Mouse (Mus musculus) adipocyte (in vitro differentiated cells): ENCODE results near the gene Zfp385b.
A peak's percentile ranks its signal among the peaks of the same experiment; 100 is the strongest.

Experiments used
- DNase-seq: peaks from one replicate; pipeline ENCODE4 v3.0.0-alpha.2; 2016; ENCODE audit warnings: low spot score

The Zfp385b gene

DNA sequence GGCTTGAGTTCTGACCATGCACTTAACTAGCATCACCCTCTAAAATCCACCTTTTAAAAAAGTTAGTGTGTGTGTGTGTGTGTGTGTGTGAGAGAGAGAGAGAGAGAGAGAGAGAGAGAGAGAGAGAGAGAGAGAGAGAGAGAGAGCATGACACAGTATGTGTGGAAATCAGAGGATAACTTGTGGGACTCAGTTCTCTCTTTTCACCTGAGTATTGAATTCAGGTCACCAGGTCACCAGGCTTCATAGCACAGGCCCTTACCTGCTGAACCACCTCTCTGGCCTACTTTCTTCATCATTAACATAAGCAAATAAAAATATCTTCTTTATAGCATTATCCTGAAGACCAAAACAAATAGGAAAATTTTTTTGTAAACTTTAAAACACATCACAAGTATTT, at the start of gene Zfp385b:
TSS of gene Zfp385b (minus strand) at position 101 of the 400 bp plus-strand sequence.
- no peak for DNase-seq

DNA sequence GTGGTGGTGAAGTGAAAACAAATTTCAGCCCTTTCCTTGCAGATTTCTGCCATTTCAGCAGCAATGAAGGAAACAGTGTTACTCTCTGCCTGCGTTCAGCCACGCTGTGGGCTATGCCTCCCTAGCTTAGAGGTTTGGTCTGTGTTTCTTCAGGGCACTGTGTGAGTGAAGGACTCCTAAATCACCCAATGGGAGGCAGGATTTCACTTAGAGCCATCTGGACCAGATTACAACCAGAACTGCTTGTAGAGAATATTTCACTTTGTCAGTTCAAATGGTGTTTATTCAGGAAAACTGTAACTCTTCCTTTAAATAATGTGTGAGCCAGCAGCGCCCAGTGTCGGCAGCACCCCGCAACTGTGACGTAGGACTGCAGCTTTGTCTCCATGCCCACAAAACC, 44.5 kb upstream of the Zfp385b start:
- DNase-seq, result no peak

DNA sequence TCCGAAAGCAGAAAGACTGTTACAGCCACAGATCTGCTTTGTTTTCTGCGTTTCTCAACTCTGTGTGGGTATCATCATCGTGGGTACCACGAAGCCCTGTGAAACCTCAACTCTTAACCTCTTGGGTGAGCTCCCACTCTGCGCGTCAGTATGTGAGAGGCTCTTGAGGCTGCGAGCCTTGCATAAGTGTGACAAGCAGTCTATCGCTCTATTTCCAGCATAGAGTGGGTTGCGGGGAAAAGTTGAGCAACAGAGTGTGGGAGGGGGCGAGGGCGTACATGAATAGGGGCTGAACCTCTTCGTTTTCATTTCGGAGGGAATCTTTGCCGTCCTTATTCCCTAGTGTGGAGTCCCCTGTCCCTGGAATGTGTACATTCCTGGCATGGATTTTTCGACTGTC, 44.1 kb upstream of the Zfp385b start:
- no peak for DNase-seq

DNA sequence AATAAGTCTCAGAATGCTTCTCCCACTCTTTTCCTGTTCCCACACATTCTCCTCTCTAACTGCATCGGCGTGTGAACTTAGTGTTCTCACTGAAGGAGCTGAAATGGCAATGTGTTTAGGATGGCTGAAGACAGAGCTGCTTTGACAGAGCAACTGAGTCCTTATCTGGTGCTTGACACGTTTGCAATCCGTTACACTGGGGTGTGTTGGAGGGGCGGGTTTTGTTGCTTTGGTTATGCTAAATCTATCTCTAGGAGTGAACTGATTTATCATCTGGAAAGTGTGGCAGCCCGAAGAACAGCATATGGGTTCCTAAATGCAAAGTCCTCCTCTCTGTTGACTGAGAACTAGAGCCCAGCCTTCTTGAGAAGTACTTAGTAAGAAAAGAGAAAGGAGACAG, 22.0 kb upstream of the Zfp385b start:
- DNase-seq, result no peak

DNA sequence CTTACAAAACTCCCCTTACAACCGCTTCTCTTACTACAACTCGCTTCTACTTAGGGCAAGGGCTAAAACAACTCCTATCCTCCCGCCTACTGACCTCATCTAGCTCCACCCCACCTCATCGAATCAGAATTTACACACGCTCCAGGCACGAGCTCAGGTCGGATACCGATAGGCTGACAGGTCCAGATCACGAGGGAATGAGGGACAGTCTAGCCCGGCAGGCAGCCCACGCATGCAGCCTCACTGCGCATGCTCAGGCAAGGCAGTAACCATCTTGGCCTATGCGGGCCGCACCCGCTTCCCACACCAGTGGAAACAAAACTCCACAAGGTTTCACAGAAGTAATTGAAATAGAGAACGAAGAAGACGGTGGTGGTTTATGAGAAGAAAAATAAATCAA, 20.1 kb upstream of the Zfp385b start:
- no peak for DNase-seq

DNA sequence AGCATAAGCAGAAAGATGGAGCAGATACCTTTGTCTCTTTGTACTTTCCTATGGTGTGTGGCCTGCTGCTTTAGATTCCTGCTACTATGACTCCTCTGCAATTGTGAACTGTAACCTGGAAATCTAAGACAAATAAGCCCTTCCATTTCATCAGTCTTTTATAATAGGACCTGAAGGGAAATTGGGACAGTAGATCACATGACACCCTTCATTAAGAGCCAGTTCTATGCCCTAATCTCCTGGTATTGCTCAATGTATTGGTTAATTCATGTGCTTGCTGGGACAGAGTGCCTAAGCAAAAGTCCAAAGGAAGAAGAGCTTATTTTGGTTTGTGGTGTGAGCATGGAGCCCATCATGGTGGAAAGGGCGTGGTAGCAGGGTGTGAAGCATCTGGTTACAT, 19.2 kb upstream of the Zfp385b start:
- DNase-seq, result peak; percentile 24

DNA sequence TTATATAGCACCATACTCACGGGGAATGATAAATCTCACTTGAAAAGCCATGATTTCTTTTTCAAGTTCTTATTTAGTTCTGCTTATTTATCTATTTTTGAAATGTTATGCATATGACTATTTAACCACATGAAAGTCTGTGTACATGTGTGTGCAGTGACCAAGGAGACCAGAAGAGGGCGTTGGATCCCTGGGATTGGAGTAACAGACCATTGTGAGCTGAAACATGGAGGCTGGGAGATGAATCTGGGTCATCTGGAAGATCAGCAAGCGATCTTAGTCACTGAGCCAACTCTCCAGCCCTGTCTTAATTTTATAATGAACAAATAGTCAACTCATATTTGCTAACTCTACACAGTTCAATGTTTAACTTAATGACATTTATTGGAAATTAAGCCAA, 16.3 kb upstream of the Zfp385b start:
- DNase-seq, result no peak

DNA sequence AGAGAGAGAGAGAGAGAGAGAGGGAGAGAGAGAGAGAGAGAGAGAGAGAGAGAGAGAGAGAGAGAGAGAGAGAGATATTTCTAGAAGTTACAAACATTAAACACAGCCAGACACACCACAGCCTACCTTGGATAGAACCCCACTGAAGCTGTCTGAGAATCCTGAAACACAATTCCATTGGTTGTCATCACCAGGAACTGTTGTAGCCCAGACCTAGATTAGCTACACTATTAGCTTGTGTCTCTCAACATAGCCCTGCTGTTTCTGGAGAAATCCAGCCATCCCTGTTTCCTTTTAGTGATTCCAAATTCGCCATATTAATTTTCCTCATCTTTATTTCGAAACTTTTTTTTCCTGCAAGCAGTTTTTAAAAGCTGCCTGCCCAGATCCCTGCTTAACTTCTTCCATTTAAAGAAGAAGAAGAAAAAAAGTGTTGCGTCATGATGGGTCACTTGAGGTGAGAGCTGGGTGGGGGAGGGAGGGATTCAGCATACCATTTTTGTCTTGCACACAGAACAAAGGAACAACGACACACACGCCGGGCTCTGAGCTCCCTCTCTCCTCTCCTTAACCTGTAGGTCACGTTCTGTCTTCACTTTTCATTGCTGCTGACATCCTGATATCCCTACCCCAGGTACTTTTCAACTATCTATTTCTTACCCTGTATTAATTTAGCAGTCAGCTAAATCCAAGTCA, 6.8 kb upstream of the Zfp385b start:
- DNase-seq, result no peak

DNA sequence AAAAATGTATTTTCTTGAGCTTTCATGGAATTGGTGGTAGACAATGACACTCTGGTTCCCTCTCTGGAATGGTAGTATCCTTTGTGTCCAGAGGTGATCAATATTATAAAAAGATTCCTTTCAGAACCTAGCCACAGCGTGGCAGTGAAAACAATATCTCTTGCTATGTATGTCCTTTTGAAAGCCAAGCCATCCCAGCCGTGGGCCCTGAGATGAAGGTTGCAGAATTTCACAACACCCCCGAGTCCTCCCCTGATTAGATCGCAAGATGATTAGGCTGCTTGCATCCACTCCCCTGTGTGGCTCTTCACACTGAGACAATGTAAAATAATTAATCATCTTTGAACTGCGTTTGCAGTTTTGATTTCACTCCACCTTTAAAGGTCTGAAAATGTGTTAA, 3.6 kb upstream of the Zfp385b start:
- no peak for DNase-seq

DNA sequence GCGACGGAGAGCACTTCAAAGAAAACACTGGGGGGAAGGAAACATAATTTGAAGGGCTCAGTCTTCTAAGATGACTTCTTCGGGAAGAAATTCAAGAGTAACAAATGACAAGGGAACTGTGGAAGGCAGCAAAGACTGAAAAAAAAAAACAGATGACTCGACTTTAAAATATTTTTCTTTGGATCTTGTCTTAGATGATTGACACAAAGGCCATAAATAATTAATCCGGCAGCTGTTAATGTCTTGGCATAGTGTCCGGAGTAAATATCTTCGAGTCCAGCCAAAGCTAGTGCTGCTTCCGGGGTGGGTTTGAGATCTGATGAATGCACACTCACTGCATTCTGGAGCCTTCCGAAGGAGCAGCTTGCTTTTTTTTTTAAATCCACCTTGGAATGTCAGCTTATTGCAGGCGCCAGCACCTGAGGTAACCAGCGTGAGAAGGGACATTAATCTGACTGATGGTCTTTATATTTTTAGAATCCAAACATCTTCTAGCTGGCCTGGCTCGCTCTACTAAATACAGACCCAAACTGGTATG, 2.0 kb downstream of the Zfp385b start:
- DNase-seq, result no peak

DNA sequence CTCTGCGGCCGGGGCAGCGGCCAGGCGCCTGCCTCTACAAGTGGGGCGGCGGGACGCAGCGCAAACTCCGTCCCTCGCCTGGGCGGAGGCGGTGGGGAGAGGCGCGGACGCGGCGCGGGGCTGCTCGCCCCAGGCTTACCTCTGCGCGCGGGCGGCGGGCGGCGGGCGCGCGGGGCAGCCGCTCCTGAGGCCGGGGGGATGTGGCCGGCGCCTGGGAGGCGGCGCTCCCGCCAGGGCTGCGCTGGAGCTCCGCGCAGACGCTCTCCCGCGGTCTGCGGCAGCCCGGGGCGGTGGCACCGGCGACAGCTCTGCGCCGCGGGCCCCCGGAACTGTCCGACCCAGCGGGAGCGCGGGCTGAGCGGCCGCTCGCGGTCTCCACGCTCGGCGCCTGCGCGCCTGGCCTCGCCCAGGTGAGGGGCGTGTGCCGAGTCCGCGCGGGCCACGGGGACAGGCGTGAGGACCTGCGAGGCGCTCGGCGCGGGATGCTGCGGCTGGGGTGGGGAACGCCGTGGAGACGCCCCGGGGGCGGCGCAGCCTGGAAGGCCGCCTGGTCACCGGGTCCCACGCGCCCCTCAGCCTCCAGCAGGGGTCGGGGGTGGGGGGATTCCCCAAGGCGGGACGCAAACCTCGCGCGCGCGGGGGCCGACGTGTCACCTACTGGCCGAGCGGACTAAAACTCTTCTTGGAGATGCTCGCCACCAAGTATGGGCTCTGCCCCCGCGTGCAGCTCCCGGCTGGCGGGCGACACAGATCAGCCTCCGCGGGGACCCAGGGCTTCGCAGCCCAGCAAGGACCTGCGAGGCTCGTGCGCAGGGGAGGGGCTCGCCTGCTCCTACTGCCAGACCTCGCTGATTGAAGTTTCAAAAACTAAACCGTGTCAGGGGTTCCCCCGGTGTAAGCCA, 2.8 kb downstream of the Zfp385b start:
- DNase-seq, result no peak

DNA sequence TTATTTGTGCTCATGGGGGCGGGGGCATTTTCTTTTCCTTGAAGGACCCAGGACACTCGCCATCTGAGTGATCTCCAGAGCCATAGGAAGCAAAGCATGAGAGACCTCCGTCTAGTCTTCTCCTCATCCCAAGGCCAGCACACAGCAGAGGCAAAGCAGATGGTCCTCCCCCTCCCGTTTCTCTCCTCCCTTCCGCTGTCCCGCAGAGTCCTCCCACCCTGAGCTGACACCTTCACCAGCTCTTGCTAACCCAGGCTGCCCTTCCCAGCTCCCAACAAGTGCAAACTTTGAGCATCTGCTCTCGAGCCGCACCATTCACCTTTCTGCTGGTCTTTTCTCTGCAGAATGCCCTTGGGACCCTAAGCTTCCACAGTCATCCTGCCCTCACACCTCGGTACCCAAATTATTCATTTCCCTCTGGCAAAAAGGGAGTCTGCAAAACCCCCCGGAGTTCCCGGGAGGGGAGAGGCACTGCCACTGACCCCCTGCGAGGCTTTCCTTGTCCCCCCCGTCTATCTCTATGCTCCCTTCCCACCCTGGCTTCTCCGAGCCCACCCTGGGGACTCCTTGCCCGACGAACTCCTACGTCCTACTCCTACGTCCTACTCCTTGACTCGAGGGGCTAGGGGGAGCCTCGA, 3.5 kb downstream of the Zfp385b start:
- no peak for DNase-seq

DNA sequence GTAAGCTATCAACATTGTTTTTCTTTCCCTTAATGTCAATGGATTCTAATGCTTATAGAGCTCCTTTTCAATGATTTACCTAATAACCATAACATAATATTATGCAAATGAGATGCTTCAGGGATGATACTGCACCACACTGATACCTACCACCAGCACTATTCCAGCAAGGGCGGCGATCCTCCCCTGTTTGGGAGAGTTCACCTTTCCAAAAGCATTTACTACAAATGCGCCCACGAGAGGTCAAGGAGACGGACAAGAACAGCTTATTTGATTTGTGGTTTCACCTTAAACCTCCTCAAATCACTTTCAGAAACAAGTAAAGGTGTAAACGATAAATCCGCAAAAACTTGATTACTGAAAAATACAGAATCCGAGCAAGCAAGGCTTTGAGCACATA, 4.5 kb downstream of the Zfp385b start:
- no peak for DNase-seq

DNA sequence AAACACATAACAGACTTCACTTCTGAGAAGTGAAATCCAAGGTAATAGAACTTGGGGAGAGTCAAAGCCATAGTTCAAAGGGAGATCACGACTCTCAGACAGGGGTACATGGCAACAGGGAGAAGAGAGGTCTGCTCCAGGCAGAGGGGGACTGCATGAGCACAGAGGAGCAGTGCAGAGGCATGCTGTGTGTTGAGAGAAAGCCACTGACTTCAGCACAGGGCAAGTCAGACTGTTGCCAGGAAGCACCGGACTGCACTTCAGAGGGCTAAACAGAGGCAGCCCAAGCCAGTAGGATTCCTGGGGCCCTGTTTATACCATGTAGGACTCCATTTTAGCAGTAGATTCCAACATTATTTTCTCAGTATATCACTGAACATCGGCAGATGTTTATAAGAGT, 6.4 kb downstream of the Zfp385b start:
- DNase-seq, result no peak

DNA sequence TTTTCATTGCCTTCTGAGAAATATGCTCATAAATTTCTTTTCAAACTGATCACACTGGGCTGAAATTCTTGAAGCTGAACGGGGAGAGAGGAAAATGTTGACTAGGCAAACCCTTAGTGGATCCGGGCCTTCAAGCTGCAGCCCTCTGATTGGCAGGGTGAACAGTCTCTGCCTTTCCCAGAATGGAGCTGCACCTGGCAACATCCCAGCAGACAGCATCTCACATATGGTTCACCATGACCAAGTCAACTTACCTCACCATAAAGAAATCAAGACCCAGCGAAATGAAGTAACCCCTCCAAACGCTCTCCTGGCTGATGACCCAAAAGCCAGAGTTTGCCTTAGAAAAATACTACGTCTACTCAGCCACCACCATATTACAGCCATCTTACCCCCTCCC, 8.7 kb downstream of the Zfp385b start:
- no peak for DNase-seq

DNA sequence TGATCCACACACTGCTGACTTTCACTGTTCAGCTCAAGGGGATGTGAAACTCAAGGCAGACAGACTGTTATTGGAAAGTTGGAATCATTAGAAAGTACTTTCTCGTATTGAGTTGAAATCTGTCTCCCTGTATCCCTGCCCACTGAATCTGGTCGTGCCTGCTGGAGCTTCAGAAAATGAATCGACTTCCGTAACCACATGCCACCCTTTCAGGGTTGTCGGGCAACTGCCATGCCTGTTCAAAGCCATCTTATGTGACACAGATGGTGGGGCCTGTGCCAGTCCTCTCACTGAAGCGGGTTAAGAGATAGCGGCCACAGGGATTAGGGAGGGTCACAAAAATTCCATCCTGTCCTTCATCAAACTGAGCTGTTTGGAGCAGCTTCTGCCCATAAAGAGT, 14.7 kb downstream of the Zfp385b start:
- no peak for DNase-seq

DNA sequence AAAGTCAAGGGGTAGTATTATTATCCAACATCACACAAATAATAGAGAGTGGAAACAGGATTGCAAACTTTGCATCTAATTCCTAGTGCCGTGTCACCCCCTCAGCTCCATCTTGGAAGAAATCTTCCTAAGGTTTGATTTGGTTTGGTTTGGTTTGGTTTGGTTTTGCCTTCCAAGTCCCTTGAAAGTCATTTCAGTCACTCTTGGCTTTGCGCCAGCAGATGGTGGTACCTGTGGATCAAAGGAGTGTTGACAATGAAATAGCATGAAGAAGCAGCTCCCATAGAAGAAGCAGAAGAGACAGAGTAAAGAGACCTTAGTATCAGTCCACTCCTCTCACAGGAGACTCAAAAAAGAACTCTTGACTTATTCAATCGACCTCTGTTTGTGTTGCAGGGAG, 17.1 kb downstream of the Zfp385b start:
- DNase-seq, result no peak

DNA sequence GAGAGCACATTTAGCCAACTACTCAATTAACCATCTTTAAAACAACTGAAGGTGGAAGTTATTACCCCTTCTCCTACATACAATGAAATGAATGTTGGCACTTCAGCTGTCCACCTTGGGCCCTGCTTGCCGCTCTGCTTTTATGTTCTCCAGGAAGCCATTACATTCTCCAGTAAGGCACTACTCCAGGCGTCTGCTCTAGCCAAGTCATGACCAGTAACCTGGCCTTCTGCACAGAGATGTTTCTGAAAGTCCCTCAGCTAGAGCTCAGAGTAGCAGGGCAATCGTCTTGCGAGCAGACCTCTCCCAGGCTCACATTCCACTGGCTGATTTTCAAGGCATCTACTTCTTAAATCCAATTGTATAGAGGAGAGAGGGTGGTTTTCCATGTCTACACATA, 18.0 kb downstream of the Zfp385b start:
- DNase-seq, result no peak

DNA sequence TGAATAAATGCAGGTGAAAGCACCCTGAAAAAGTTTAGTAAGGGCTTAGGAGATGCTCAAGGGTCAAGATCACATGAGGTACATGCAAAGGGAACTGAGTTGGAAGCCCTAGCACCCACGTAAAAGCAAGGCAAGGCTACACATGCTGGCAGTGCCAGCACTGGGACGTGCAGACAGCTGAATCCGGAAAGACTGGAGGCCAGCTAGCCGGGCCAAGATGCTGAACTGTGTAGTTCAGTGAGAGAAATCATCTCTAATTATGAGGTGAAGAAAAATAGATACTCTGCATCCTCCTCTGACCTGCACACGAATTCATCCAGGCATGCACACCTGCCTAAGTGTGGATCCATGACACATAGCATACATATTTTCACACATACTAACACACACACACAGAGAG, 18.4 kb downstream of the Zfp385b start:
- no peak for DNase-seq

DNA sequence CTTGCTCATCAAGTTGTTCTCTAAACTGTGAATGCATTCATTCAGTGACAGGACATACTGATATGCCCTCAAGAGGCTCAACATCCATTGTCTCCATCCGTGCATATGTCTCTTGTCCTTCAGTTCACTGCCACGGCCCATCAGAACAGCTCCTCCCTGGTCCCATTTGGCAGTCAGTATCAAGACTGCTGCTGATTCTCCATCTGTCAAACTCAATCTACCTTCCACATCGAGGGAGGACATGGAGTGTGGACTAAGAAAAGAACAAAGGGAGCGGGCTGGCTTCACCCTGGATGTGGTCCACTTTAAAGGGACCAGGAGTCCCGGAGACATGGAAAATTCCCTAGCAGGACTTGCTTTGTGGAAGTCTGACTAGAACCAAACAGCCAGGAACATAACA, 22.2 kb downstream of the Zfp385b start:
- DNase-seq, result no peak

DNA sequence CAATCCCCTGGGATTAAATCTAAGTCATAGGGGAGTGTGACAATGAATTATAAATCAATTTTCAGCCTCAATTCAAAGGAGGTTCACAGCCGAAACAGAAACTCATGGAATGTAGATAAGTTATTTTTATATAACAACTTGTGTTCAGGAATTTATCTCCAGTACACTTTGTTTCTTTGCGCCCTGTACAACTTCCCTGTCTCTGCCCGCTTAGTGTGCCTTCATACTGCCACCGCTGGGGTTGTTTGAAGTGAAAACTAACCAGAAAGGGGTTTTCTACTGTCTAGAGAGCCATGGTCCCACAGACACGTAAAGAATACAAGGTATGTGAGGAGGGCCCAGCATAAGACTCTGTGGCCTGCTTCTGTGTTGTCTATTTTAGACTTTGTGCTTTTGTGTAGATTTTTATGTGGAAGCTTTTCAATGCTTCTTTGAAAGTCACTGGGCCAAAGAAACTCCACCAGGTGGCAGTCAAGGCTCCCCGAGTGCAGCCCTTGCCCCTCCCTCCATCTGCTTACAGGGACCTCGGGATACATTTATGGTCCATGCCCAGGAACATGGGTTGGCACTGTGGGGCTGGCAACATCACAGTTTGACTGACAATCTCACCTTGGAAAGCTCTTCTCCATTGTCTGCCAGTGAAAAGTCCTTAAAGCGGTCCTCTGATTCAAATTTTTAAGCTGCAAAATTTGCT, 23.4 kb downstream of the Zfp385b start:
- DNase-seq, result peak; percentile 44

DNA sequence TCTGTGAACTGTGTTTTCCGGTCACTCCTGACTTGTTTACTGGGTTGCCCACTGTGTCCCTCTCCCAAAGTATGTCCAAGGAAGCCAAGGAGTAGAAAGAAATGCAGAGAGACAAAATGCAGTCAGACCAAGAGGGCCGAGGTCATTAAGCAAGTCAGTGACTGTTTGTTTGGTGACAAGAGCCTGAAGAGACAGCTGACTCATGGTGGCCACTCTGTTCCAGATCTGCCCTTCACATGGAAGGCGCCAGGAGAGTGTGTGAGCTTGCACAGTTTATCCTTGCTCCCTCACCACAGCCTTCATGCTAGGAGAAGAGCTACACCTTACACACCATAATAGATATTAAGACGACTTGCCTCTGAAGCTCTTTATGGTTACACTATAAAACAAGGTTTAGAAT, 28.6 kb downstream of the Zfp385b start:
- DNase-seq, result no peak
